Mouse (Mus musculus): ENCODE results near the gene 1520401A03Rik.

DNA sequence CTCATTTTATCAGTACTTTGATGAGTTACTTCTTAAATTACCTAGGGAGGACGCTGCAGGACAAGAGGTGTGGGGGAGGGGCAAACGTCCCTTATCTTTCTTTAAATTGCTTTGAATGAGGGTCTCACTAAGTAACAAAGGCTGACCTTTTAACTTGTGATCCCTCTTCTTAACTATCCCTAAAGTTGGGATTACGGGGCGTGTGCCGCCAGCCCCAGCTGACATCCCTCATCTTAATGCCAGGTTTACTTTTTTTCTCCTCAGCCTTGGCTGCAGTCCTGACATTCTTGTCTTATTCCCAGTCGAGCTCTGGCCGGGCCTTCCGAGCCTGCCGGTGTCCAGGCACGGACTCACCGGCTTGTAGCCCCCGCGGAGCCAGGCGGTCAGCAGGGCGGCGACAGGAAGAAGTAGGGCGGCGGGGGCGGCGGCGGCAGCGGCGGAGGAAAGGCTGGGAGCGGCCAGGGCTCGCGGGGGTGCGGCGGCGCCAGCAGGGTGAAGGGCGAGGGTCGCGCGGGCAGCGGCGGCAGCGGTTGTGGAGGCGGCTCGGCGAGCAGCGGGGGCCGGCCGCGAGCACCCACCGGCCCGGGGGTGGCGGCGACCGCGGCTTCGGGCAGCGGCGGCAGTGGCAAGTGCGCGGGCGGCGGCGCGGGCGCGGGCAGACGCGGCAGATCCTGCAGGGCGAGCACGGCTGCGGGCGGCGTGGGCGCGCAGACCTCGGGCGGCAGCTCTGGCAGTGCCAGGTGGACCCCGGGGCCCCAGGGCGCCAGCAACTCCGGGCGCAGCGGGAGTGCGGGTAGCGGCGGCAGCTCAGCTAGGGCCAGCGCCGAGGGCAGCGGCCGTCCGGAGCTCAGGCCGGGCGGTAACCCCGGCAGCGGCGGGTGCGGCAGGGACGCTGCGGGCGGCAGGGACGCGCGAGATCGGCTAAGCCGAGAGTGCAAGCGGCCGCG, 23.2 kb downstream of the 1520401A03Rik start:
- TF ChIP-seq GATA1 (IDR thresholded peaks at IDR 0.05; ENCODE audit: borderline replicate concordance, low read length), result no peak
- TF ChIP-seq CTCF (IDR thresholded peaks at IDR 0.05; ENCODE audit: low read depth, low read length), result no peak
- no peak for TF ChIP-seq POLR2AphosphoS5 (IDR thresholded peaks at IDR 0.05; ENCODE audit: insufficient replicate concordance, low read depth, low read length)
- TF ChIP-seq TAL1 (conservative IDR thresholded peaks at IDR 0.05; ENCODE audit: low read depth, low read length), result no peak

Measured in G1E (cell line).